Mouse (Mus musculus) megakaryocyte, adult 5-6 weeks (primary cell): ENCODE measurements around the gene Pnpla5. TPM values are rescaled to one million over a fixed set of nuclear protein-coding genes. Genes with fewer than 3 reads are reported as not detected.
"Not testable (repeated sequence)": the region's sequence is repeated elsewhere in the genome, so short reads cannot be mapped to it uniquely, and the experiment has no call there.

Experiments used
- ATAC-seq: 2 replicates; pipeline ENCODE4 v1.8.0; 2016; ENCODE audit warnings: mild to moderate bottlenecking, inconsistent platforms; ENCODE audit not compliant: poor library complexity, severe bottlenecking
- total RNA-seq, 2 experiments: library from RNA; stranded (forward) in 1 of 2; stranded (reverse) in 1 of 2; fragments of 153-499, 151-499 nt in 1 of 2; fragments of 221-1000, 200-1000 nt in 1 of 2; gene quantifications; 2 replicates each; pipeline versions ENCODE4 v1.2.3 to v1.2.4; 2015 to 2017

The Pnpla5 gene
- not detected in 2 replicates for total RNA-seq (2015)
- not detected in 2 replicates for total RNA-seq (2017)

DNA sequence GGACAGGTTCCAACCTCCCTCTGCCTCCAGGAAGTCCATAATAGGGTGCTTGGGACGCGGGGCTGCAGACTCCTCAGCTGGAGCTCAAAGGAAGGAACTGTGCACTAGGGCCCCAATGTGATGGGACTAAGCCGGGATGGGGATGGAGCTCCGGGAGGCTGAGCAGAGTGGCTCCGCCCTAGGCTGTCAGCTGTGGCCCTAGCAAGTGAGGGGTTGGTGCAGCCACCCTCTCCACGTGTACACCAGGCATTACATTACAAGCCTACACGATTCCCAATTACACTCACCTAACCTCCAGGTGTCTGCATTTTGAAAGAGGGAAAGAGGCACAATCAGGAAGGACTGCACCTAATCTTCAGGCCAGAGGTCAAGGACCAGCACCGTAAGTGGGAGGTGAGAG is at the start of gene Pnpla5:
Gene Pnpla5 (minus strand): TSS at position 101 of the 400 bp plus-strand sequence.
- no peak for ATAC-seq

DNA sequence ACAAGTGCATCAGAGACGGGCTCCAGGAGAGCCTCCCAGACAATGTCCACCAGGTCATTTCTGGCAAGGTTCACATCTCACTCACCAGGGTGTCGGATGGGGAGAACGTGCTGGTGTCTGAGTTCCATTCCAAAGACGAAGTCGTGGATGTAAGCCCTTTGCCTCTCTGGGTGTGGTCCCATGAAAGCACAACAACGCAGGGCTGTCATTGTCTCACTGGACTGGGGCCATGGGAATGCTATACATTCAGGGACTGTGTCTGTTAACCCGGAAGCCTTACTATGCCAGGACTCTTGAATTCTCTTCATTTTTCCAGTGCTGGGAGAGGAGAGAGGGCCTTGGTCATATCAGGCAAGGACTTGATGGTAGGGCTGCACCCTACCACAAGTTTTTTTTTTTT is 48.2 kb upstream of the Pnpla5 start:
- no peak for ATAC-seq

DNA sequence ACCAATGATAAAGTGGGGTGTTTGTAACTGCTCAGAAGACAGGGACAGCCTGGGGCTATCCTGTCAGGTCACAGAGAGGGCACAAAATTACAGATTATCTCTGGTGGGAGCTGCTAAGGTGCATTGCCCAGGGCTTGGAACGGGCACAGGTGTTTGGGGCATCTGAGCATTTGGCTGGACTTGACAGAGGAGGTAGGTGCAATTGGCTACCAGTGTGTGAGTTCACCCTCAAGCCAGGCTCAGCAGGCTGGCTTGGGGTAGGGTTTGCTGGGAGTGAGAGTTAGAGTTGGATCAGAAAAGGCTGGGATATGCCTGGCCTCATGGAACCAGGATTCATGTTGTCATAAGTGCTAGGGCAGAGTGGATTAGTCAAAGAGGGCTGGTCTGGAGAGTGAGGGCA is 46.5 kb upstream of the Pnpla5 start:
- no peak for ATAC-seq

DNA sequence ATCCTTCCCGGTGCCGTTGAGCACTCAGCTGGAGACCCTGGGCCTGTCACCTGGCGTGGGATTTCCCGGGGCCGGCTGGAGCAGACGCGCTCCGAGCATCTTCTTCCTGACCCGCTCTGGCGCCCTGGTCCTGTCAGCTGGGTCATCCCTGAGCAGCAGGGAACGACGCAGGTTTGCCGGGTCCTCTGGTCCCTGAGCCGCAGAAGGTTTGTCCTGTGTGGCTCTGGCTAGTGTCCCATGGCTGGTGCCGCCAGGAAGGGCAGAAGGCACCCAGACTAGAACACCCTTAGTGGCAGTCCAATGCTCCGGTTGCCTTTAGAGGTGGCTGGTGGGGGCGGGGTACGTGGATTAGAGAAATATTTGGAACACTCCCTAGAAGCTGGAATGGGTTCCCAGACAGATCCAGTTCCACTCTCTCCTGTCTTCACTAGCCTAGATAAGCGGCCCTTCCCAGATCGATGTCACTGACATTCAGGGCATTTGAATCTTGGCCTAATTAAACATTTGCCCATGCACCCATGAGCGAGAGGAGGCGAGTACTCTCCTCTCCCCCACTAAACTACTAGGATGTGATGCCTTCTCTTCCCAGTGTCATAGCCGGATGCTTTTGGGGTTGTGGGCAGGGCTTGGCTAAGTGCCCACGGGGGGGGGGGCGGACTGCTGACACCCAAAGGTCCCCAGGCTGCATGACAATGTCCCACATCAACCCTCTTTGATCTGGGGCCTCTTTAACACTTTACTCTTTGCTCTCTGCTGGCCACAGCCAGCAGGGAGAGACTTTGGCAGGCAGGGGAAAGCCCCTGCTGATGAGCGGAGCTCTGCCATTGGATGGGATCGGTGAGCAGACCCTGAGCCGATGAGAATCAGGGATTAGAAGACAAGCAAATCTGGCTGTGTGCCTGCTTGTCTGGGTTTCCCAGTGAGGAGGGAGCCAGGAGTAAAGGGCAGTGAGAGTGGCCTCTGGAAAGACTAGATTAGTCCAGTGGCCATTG is 45.5 kb upstream of the Pnpla5 start:
- no peak for ATAC-seq

DNA sequence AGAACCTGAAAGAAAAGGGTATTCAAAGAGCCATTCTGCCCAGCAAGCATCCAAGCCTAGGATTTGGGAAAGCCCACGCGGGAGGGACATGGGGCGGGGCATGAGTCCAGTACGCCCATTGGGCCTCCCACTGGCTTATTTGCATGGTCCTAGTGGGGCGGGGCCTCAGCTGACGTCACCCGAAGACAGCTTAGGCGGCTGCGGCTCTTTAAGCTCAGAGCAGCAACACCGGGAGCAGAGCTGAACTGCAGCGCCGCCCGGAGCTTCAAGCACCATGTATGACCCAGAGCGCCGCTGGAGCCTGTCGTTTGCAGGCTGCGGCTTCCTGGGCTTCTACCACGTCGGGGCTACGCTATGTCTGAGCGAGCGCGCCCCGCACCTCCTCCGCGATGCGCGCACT is 44.6 kb upstream of the Pnpla5 start, which contains the start of gene Pnpla3:
Gene Pnpla3 (plus strand): TSS at position 238 of the 400 bp plus-strand sequence.
- ATAC-seq, result peak; percentile 81

DNA sequence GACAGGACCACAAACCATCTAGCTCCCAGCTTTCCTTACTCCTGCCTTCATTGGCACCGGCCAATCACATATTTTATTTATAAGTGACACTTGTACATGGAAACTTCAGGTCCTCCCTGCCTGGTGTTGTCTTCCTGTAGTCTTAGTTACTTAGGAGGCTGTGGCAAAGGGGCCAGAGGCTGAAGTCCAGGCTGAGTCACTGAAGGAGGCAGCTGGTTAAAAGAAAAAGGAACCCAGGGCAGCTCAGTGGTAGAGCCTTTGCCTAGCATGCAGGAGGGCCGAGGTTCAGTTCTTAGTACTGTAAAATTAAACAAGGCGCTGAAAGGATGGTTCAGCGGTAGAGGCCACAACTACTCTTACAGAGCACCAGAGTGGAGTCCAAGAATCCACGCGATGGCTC is 43.8 kb upstream of the Pnpla5 start:
- ATAC-seq, result no peak

DNA sequence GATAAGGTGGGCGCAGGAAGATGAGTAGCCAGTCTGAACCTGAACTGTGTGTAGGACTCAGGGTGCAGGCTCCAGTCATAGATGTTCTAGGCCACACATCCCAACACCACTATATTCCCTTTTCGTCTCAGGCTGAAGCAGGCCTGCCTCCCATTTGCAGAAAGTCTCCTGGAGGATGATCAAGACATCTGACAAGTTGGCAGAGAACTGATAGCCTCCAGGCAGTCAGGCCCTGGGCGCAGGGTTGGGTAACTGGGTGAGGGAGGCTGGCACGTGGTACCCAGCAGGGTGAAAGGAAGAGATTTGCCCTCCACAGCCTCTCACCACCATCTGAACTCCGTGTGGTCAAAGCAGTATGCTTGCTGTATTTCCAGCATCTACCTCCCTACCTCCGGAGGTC is 38.9 kb upstream of the Pnpla5 start:
- no peak for ATAC-seq

DNA sequence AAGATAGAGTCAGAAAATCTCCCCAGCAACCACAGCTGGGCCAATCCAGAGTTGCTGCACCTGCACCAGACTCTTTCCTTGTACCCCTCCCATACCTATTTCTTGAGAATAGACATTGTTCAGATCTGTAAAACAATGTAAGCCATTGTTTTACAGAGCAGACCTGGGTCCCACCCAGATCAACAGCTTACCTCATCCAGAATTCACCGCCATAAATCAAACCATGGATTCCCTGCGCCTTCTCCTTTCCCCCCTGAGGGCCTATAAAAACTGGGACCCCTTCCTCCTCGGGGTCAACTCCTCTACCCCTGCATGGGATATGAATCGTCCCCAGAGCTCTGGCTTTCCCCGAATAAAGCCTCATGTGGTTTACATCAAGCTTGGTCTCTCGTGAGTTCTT is 34.6 kb upstream of the Pnpla5 start:
- ATAC-seq, result not testable (repeated sequence)

DNA sequence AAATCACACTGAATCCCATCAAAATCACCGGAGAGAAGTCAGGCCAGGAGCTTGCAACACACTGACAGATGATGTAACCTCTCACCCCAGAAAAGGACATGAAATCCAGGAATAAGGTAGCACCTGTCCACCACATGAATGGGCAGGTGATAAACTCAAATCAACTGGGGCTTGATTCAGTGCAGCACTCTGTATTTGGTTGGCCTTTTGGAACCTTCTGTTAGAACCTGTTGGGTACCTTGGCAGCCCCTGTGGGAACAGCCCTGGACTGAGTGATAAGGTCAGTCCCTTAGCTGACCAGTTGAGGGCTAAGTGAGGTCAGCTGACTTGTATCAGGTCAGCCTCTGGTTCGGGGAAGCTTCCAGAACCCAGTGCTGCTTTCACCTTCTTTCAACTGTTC is 33.2 kb upstream of the Pnpla5 start:
- no peak for ATAC-seq

DNA sequence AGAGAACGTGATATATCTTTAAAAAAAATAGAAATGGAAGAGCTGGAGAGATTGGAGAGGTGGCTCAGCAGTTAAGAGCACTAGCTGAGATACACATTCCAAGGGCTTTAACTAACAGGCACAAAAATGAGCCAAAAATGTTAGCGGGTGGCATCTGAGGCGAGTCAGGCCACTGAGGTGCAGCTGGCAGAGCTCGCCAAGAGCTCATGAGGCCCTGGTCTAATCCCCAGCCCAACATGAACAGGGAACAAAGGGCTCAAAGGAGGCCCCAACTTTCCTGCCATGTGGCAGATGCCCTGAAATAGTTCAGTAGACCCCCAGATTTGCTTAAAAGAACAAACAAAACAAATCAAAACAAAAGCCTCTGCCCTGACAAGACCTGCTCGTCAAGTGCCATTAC is 18.0 kb upstream of the Pnpla5 start:
- ATAC-seq, result no peak

DNA sequence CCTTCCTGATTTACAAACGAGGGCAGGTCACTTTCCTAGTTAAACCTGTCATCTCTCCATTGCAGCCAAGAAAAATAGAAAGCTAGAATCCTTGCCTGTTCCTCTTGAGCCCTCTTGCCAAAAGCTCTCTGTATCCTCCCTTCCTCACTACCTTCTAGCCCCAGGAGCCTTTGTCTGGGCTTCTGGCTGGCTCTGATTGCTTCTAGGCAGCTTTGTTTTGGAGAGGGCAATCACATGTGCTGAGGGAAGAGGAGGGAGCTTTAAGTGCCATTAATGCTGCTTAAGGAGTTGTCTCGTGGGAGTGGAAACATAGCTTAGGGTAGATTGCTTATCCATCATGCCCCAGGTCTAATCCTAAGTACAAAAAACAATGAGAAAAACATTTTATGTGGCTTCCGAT is 17.1 kb upstream of the Pnpla5 start:
- ATAC-seq, result no peak

DNA sequence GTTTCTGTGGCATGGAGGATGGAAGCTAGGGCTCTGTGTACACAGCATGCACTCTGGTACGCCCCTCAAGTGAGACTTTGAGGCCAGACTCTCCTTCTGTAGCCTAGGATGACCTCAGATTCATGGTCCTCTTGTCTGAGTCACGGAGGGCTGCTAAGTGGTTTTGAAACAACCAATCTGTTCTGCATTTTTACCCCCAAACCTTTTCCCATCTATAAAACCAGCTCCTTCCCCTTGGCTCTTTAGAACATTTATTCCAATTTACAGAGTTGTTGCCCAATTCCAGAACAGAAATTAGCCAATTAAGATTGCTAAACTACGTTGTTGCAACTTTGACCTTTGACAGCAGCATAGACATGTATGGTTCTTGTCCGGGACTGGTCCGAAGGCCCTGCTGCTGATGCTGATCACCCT is 16.6 kb upstream of the Pnpla5 start:
- peak; percentile 60 for ATAC-seq

DNA sequence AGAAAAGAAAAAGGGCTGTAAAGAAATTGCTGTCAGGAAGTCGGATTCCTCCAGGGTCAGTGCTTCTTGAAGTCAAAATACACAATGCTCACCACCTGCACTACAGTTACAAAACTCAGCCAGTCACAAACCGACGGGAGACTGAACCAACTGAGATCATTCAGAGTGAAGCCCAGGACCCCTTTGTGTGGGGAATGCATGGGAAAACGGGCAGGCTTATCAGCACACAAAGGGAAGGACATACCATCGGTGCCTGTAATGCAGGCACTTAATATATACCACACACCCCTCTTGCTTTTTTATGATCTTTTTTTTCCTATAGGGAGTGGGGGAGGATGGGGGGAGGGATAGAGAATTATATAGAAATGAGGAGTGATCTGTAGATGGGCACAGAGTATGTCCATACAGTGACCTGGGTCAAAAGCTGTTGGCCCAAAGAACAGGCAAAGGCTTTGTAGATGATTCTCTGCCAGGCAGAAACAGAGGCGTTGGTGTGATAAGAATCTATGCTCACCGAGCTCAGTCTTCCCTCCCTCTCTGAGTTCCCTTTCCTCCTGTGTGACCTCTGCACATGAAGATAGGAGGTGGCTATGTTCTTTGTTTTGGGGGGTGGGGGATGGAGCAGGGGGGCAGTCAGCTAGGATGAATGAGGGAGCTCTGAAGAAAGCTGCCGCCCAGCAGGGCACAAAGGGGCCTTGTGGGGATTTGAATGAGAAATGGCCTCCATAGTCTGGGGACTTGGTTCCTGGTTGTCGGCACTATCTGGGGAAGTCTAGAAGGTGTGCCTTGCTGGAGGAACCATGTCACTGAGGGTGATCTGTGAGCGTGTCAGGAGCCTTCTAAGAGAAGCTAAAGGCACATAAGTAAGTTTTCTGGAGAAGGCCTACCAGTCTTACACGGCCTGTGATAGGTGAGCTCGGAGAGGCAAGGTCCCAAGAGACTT is 13.8 kb upstream of the Pnpla5 start:
- no peak for ATAC-seq

DNA sequence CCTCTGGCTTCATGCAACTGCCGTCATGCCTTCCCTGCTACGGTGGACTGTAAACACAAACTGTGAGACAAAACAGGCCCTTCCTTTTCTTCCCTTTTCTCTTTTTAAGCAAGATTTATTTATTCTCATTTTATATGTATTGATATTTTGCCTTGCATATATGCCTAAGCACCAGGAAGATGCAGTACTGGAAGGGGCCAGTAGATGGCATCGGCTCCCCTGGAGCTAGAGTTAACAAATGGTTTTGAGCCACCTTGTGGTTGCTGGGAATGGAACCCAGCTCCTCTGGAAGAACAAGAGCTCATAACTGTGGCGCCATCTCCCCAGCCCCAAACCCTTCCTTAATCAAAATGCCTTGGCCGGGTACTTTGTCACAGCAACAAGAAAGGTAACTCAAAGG is 12.5 kb upstream of the Pnpla5 start:
- ATAC-seq, result 0 out of 2 replicates have a peak, but pooled peaks have one; percentile 36

DNA sequence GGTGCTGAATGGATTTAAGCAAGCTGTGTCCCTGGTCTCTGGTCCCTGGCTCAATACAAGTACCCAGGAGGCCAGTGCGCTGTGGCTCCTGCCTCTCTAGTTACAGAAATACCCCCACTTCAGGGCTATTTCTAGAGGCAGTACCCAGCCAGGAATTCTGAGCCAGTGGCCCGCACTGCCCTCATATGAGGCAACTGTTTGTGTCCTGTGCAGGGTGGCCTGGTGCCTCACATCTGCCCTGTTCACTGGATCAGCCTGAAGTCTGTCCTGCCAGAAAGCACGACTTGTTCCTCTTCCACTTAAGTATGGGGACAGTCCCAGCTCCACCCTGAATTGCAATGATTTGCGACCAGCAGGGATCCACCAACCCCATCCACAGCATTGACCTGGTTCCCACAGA is 10.5 kb upstream of the Pnpla5 start:
- no peak; the same call in 1 of the 2 replicates for ATAC-seq

DNA sequence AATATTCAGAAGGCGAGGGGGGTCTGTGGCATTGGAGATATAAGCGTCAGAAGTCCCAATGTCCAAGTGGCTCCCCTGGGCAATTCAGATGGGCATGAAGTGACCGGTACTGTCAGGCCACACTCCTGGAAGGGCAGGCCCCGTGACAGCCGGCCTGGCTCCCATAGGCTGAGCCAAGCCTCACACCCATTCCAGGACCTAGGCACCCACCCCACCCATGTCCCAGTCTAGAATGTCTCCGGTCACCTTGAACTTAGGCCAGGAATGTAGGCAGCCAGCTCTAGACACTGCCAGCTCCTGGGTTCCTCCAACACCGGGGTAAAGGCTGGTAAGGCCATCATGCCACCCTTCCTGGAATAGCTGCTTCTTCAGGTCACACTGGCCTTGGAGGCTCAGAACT is 9.0 kb upstream of the Pnpla5 start:
- ATAC-seq, result no peak

DNA sequence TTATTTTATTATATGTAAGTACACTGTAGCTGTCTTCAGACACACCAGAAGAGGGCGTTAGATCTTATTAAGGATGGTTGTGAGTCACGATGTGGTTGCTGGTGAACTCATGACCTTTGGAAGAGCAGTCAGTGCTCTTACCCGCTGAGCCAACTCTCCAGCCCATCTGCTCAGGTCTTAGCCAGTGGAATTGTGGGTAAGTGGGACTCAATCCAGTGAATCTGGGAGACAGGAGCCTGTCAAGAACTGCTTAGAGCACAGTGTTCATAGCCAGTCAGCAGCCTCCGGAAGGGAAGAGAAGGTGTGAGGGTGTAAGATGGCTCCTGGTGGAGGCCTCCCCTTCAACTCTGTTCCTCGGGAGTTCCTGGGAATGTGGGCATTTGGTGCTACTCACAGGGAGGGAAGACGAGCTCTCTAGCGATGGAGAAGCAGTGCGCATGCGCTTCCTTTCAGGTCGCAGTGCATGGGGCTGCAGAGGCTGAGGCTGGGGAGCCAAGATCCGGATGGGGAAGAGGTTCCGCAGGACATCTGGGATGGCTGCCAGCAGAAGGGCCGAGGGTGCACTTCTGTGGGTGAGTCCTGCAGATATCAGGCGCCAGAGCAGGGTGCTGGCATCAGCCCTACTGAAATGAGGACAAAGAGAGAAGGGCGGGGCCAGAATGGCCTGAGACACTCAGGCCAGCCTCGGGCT is 8.3 kb upstream of the Pnpla5 start:
- no peak for ATAC-seq

DNA sequence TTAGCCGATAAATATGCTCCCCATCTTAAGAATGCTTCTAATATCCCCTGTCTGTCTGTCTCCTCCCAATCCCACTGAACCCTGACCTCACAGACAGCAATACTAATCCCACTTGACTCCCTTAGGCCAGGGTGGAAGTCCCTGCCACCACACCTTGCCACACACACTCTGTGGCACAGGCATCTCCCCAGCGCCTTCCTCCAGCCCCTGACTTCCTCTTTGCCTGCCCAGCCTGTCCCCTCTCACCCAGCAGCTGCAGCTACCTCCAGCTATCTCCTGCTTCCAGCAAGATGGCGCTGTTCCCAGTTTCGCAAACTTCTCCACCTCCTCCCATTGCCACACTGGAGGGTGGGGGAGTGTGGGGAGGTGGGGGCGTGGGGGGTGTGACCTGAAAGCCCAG is 3.9 kb upstream of the Pnpla5 start:
- peak; percentile 96 for ATAC-seq

DNA sequence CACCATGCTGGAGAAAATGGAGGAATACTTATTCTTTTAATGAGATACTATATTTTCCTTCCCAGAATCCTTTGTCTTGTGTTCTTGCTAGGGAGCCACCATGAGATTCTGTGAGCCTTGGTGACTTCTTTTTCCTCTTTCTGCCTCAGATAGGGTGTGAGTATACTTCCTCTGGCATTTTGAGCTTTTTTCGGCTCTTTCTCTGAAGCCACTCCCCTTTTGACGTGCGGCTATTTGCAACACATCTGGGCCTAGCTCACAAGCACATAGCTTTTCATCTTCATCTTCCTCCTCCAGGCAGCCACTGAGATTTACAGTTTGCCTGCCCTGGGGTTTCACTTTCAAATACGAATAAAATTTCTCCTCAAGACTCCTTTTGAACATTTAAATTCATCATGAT is 3.5 kb upstream of the Pnpla5 start:
- ATAC-seq, result peak; percentile 77

DNA sequence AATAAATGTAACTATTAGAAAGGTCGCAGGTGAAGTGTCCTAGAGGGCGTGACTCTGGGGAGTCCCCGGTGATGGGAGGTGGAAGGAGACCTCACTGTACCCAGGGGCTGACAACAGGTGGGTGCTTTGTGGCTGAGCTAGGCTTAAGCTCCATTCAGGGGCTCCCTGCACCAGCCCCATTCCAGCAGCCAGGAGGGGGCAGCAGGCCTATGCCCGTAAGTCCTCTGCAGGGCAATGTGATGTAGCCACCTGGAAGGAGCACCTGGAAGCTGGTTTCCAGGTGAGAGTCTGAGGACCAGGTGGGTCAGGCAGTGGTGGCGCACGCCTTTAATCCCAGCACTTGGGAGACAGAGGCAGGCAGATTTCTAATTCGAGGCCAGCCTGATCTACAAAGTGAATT is 1.1 kb upstream of the Pnpla5 start:
- ATAC-seq, result no peak

DNA sequence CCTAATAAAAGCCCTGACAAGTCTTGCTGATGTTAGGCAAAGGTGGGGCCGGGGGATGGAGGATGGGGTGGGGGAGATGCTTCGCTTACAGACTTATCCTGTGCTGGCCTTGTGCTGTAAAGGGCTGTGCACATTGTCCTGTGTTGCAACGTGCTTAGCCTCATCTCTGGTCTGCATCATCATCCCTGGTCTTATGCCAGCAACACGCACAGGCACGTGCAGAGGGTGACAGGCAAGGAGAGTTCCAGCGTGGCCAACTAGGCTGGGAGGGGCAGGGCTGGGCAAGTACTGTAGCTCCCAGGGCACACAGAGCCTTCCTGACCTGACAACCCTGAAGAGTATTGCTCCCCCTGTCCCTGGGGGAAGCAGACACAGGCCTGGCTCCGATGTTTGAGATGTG is 1.9 kb downstream of the Pnpla5 start:
- no peak for ATAC-seq
